ENCODE assay signal across 18 mouse cellular contexts in the genomic region with DNA sequence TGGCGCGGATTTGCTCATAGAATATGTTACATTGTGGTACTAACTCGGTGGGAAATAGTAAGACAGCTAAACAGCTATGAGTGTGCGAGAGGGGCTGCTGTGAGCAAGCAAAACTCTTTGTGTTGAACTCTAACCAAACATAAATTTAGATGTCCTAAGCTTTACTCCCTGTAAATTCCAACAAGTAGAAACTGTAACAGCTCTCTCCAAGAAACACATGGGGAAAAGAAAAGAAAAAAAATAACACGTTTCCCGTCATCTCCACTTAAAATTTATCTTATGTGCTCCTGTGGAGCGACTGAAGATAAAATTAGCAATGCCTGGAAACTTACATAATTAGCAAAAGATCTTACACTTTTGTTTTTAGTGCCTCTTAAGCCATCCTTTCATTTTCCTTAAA.
"Had no signal": no experiment of that assay in that cellular context is flagged by ENCODE, and none has a peak within 500 bp of the region (broad histone marks: within the 10 kb centered on the region; RNA-seq: fewer than 3 reads in every experiment).

No protein-coding gene starts in this region.

- H3K9me3 ChIP-seq: midbrain, embryonic 10.5 days; midbrain, embryonic 12.5 days; neural tube, embryonic 13.5 days; neural tube, embryonic 15.5 days; stomach, embryonic 15.5 days had no signal

- H3K36me3 ChIP-seq: midbrain, embryonic 10.5 days; midbrain, embryonic 12.5 days; neural tube, embryonic 13.5 days; neural tube, embryonic 15.5 days; stomach, embryonic 15.5 days had no signal

- DNase-seq: lung, adult 18-20 months; lung, embryonic 14.5 days; lung, postnatal 10 days; lung, postnatal 4 days; midbrain, embryonic 14.5 days; retina, postnatal 1 day; right cerebral cortex, adult 18-20 months; thymus, adult 18-20 months; thymus, postnatal 14 days; thymus, postnatal 36 days had no signal

- ATAC-seq: midbrain, embryonic 16.5 days had no signal

- H3K4me1 ChIP-seq: midbrain, embryonic 10.5 days; midbrain, embryonic 12.5 days; neural tube, embryonic 13.5 days; neural tube, embryonic 15.5 days; stomach, embryonic 15.5 days had no signal

- H3K9ac ChIP-seq: lung, embryonic 14.5 days; midbrain, embryonic 12.5 days; neural tube, embryonic 13.5 days; neural tube, embryonic 15.5 days; stomach, embryonic 15.5 days had no signal

- H3K4me3 ChIP-seq: midbrain, embryonic 10.5 days; midbrain, embryonic 12.5 days; myocyte; neural tube, embryonic 13.5 days; neural tube, embryonic 15.5 days; stomach, embryonic 15.5 days had no signal

- H3K27me3 ChIP-seq: midbrain, embryonic 12.5 days; neural tube, embryonic 13.5 days; neural tube, embryonic 15.5 days; stomach, embryonic 15.5 days had no signal

- H3K4me2 ChIP-seq: lung, embryonic 14.5 days; midbrain, embryonic 12.5 days; neural tube, embryonic 13.5 days; neural tube, embryonic 15.5 days; stomach, embryonic 15.5 days had no signal

- H3K27ac ChIP-seq: midbrain, embryonic 10.5 days; midbrain, embryonic 12.5 days; neural tube, embryonic 13.5 days; neural tube, embryonic 15.5 days; stomach, embryonic 15.5 days; stomach, postnatal 0 days had no signal
